Mouse (Mus musculus) layer of hippocampus, postnatal 10 days (tissue): ENCODE results near the gene Irx4. TPM values are rescaled to one million over a fixed set of nuclear protein-coding genes. Genes with fewer than 3 reads are reported as not detected.

Experiments
- total RNA-seq, 2 experiments: library from RNA; stranded (reverse); gene quantifications; 2 replicates each; pipeline ENCODE4 v1.2.3; 2021

Irx4 gene
- total RNA-seq, 2 experiments from 2014 or later = not detected

Other genes starting within 250 kb of the Irx4 start
- 10 to 100 TPM; 33.0 to 35.5 TPM for gene Mrpl36, start 68.0 kb downstream of the Irx4 start, total RNA-seq
- gene Ndufs6, start 68.1 kb downstream of the Irx4 start, total RNA-seq = 100 to 1,000 TPM; 175 to 197 TPM
- gene Lpcat1, start 206.7 kb downstream of the Irx4 start, total RNA-seq = 10 to 100 TPM; 75.5 to 77.8 TPM